Mouse (Mus musculus): ENCODE data around the gene Akr1b10. TPM values are rescaled to one million over a fixed set of nuclear protein-coding genes. Genes with fewer than 3 reads are reported as not detected.

Gene Akr1b10
- polyA plus RNA-seq, 1 experiment from 2014 or later = 70.9 TPM

- no peak for ATAC-seq (ENCODE audit: insufficient number of reproducible peaks, insufficient read depth, low FRiP score, low read depth)
- no peaks in the 10 kb centered on the region for H3K27me3 ChIP-seq (ENCODE audit: control insufficient read depth, insufficient read depth, low read length)
- no peaks in the 10 kb centered on the region for H3K9me3 ChIP-seq (ENCODE audit: control insufficient read depth, low read length)
- no peak overlapping the region for H3K4me2 ChIP-seq (ENCODE audit: low read length)
- no peaks in the 10 kb centered on the region for H3K4me1 ChIP-seq (ENCODE audit: control insufficient read depth in 2 of 2, insufficient read depth in 2 of 2, low read length in 2 of 2)
- H3K9ac ChIP-seq (ENCODE audit: low read length) = no peak overlapping the region
- no peak overlapping the region for H3K4me3 ChIP-seq (ENCODE audit: control insufficient read depth in 1 of 2, insufficient read depth in 1 of 2, low read depth in 1 of 2, low read length in 2 of 2)
- H3K36me3 ChIP-seq (ENCODE audit: control insufficient read depth, insufficient read depth, low read length) = no peaks in the 10 kb centered on the region
- H3K27ac ChIP-seq (replicated peaks in 1 of 2; ENCODE audit: control insufficient read depth in 1 of 2, insufficient read depth in 1 of 2, low read depth in 2 of 2, low read length in 2 of 2) = no peak overlapping the region
Measured at GRCm38 (mm10) chr6:34419071-34419470, 35.1 kb downstream of the Akr1b10 start.

GRCm38 (mm10) chr6:34439006-34439405, 55.0 kb downstream of the Akr1b10 start:
- 54% methylated on average over 2 of the region's 2 CpGs for WGBS
- Histone ChIP-seq H3K36me3 (ENCODE audit: control insufficient read depth, insufficient read depth, low read length) (no peaks in the 10 kb centered on the region), H3K4me2 (ENCODE audit: low read length) (no peak overlapping the region), H3K9me3 (ENCODE audit: control insufficient read depth, low read length) (no peaks in the 10 kb centered on the region), H3K9ac (ENCODE audit: low read length) (no peak overlapping the region), H3K4me1 (ENCODE audit: control insufficient read depth in 2 of 2, insufficient read depth in 2 of 2, low read length in 2 of 2) (no peaks in the 10 kb centered on the region), H3K27ac (replicated peaks in 1 of 2; ENCODE audit: control insufficient read depth in 1 of 2, insufficient read depth in 1 of 2, low read depth in 2 of 2, low read length in 2 of 2) (no peak overlapping the region), H3K27me3 (ENCODE audit: control insufficient read depth, insufficient read depth, low read length) (no peaks in the 10 kb centered on the region), H3K4me3 (ENCODE audit: control insufficient read depth in 1 of 2, insufficient read depth in 1 of 2, low read depth in 1 of 2, low read length in 2 of 2) (no peak overlapping the region)
- ATAC-seq (ENCODE audit: insufficient number of reproducible peaks, insufficient read depth, low FRiP score, low read depth) = no peak

GRCm38 (mm10) chr6:34441556-34442257, 57.7 kb downstream of the Akr1b10 start:
- Histone ChIP-seq H3K9ac (ENCODE audit: low read length) (no peak overlapping the region), H3K9me3 (ENCODE audit: control insufficient read depth, low read length) (no peaks in the 10 kb centered on the region), H3K36me3 (ENCODE audit: control insufficient read depth, insufficient read depth, low read length) (no peaks in the 10 kb centered on the region), H3K4me1 (ENCODE audit: control insufficient read depth in 2 of 2, insufficient read depth in 2 of 2, low read length in 2 of 2) (no peaks in the 10 kb centered on the region), H3K4me3 (ENCODE audit: control insufficient read depth in 1 of 2, insufficient read depth in 1 of 2, low read depth in 1 of 2, low read length in 2 of 2) (no peak overlapping the region), H3K27me3 (ENCODE audit: control insufficient read depth, insufficient read depth, low read length) (no peaks in the 10 kb centered on the region), H3K27ac (replicated peaks in 1 of 2; ENCODE audit: control insufficient read depth in 1 of 2, insufficient read depth in 1 of 2, low read depth in 2 of 2, low read length in 2 of 2) (no peak overlapping the region), H3K4me2 (ENCODE audit: low read length) (no peak overlapping the region)
- 52% methylated on average over 9 of the region's 9 CpGs for WGBS
- ATAC-seq (ENCODE audit: insufficient number of reproducible peaks, insufficient read depth, low FRiP score, low read depth) = no peak

GRCm38 (mm10) chr6:34443791-34444190, 59.8 kb downstream of the Akr1b10 start:
- no peaks in the 10 kb centered on the region for H3K4me1 ChIP-seq (ENCODE audit: control insufficient read depth in 2 of 2, insufficient read depth in 2 of 2, low read length in 2 of 2)
- no peak overlapping the region for H3K4me2 ChIP-seq (ENCODE audit: low read length)
- no peak for ATAC-seq (ENCODE audit: insufficient number of reproducible peaks, insufficient read depth, low FRiP score, low read depth)
- no peaks in the 10 kb centered on the region for H3K9me3 ChIP-seq (ENCODE audit: control insufficient read depth, low read length)
- H3K27ac ChIP-seq (replicated peaks in 1 of 2; ENCODE audit: control insufficient read depth in 1 of 2, insufficient read depth in 1 of 2, low read depth in 2 of 2, low read length in 2 of 2) = no peak overlapping the region
- WGBS = 45% methylated on average over 2 of the region's 2 CpGs
- H3K4me3 ChIP-seq (ENCODE audit: control insufficient read depth in 1 of 2, insufficient read depth in 1 of 2, low read depth in 1 of 2, low read length in 2 of 2) = no peak overlapping the region
- H3K27me3 ChIP-seq (ENCODE audit: control insufficient read depth, insufficient read depth, low read length) = no peaks in the 10 kb centered on the region
- no peaks in the 10 kb centered on the region for H3K36me3 ChIP-seq (ENCODE audit: control insufficient read depth, insufficient read depth, low read length)
- H3K9ac ChIP-seq (ENCODE audit: low read length) = no peak overlapping the region

Other genes with a start within 250 kb of the Akr1b10 start
- gene Slc35b4, start 207.1 kb upstream of the Akr1b10 start, polyA plus RNA-seq (2014; fragmentation: Nextera tagmentation; extraction: Ambion mirVana) = 36.9 and 39.9 TPM in 2 replicates
- gene Akr1b3, start 66.7 kb upstream of the Akr1b10 start, polyA plus RNA-seq (2014; fragmentation: Nextera tagmentation; extraction: Ambion mirVana) = 183 and 187 TPM in 2 replicates
- 11.3 and 11.5 TPM in 2 replicates for gene Akr1b8, start 30.1 kb upstream of the Akr1b10 start, polyA plus RNA-seq (2014; fragmentation: Nextera tagmentation; extraction: Ambion mirVana)
- gene Akr1b7, start 28.1 kb downstream of the Akr1b10 start, polyA plus RNA-seq (2014; fragmentation: Nextera tagmentation; extraction: Ambion mirVana) = 0.15 TPM in 1 of 2 replicates, not detected in the other
- 40.1 and 58.2 TPM in 2 replicates for gene Bpgm, start 92.0 kb downstream of the Akr1b10 start, polyA plus RNA-seq (2014; fragmentation: Nextera tagmentation; extraction: Ambion mirVana)
- 122 and 123 TPM in 2 replicates for gene Cald1, start 214.3 kb downstream of the Akr1b10 start, polyA plus RNA-seq (2014; fragmentation: Nextera tagmentation; extraction: Ambion mirVana)